Mouse (Mus musculus) heart, postnatal 0 days (tissue): Measurements from ENCODE around the gene Evc. TPM values are rescaled to one million over a fixed set of nuclear protein-coding genes. Genes with fewer than 3 reads are reported as not detected.
A peak's percentile ranks its signal among the peaks of the same experiment; 100 is the strongest.

ENCODE experiments used
- ATAC-seq: fragments of 200-750 bp; cut with Nextera tagmentation; 2 replicates; pipeline ENCODE4 v1.8.0; 2017; ENCODE audit warnings: low read depth, moderate number of reproducible peaks, moderate library complexity; ENCODE audit not compliant: insufficient read depth
- DNase-seq: peaks from one replicate; pipeline ENCODE4 v3.0.0-alpha.2; 2016; ENCODE audit warnings: low spot score
- H3K27ac ChIP-seq: fragments of 300-500 bp; sonication (generic); 2 replicates; pipeline ENCODE4 v1.5.1; 2014; ENCODE audit warnings: low read depth, mild to moderate bottlenecking
- H3K27me3 ChIP-seq: fragments of 300-500 bp; sonication (generic); 2 replicates; pipeline ENCODE4 v1.6.1; 2014; ENCODE audit warnings: low read length, mixed read lengths; ENCODE audit not compliant: control insufficient read depth, insufficient read depth
- H3K36me3 ChIP-seq: fragments of 300-500 bp; sonication (generic); replicated peaks from 2 replicates; pipeline ENCODE4 v1.6.1; 2014; ENCODE audit warnings: low read length, mixed read lengths; ENCODE audit not compliant: control insufficient read depth, insufficient read depth
- H3K4me1 ChIP-seq: fragments of 300-500 bp; sonication (generic); 2 replicates; pipeline ENCODE4 v1.6.1; 2014; ENCODE audit warnings: antibody characterized with exemption; ENCODE audit not compliant: control insufficient read depth, insufficient read depth
- H3K4me2 ChIP-seq: fragments of 300-500 bp; sonication (generic); 2 replicates; pipeline ENCODE4 v1.6.1; 2014; ENCODE audit warnings: low read depth, mild to moderate bottlenecking, low read length, moderate library complexity
- H3K4me3 ChIP-seq: fragments of 300-500 bp; sonication (generic); 2 replicates; pipeline ENCODE4 v1.5.1; 2014; ENCODE audit warnings: low read depth, low read length
- H3K9ac ChIP-seq: fragments of 300-500 bp; sonication (generic); replicated peaks from 2 replicates; pipeline ENCODE4 v1.6.1; 2014; ENCODE audit warnings: low read depth, low read length, mixed read lengths
- H3K9me3 ChIP-seq: fragments of 300-500 bp; sonication (generic); replicated peaks from 2 replicates; pipeline ENCODE4 v1.6.1; 2016; ENCODE audit warnings: low read length; ENCODE audit not compliant: control insufficient read depth
- CTCF ChIP-seq: IDR thresholded peaks from 2 replicates; pipeline ENCODE4 v1.5.1; 2016; ENCODE audit warnings: antibody characterized with exemption, control low read depth, low read depth
- EP300 ChIP-seq: IDR thresholded peaks from 2 replicates; pipeline ENCODE4 v1.6.1; 2016; ENCODE audit warnings: antibody characterized with exemption, low read depth
- WGBS: fragments of 180-500 bp; shearing (Covaris S2); extraction: QIAGEN DNeasy Blood & Tissue Kit; methylation state at CpG from one replicate; pipeline ENCODE4 v1.1.7; 2014; 5-methylcytosine and 5-hydroxymethylcytosine counted together
- polyA plus RNA-seq: library from polyadenylated mRNA; unstranded; fragments of >200 nt; fragmentation: Nextera tagmentation; extraction: Ambion mirVana; gene quantifications from 2 replicates; pipeline ENCODE4 v1.2.1, GENCODE M21; 2015
- total RNA-seq: library from RNA; depleted of rRNA; stranded (reverse); fragments of >200 nt; gene quantifications from 2 replicates; pipeline ENCODE4 v1.2.3, GENCODE M21; 2014; ENCODE audit warnings: low replicate concordance

The Evc gene
- total and polyA plus RNA-seq, 2 experiments from 2014 or later = 1.8 to 2.8 TPM

DNA sequence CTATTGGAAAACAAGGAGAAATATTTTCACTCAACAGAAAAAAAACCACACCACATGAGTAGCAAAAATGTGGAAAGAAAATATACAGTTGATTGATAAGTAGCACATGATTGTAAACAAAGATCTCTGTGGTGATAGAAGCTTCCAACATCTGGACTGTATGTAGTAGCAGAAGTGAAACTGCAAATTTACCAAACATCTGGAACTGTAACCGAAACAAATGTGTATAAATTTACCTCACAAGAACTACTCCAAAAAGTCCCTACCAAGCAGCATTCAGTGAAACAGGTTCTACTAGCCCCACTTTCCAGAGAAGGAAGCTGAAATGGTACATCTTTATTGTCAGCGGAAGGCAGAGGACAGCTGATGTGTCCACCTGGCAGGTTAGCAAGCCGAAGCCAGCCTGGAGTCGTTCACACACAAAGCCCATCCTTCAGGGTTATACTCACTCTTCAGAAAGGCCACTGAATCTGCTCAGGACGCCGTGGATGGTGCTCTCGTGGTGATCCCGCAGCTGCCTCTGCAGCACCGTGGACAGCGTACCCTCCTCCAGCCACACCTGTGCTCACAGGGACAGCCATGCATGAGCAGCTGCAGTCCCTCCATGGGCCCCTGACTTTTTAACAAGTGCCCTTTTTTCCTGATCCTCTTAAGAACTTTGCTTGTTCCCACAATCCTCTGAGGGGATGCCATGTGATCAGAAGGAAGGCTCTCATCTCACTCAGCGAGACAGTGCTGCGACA, 23.5 kb downstream of the Evc start:
- no peak for TF ChIP-seq CTCF
- no peak for TF ChIP-seq EP300
- no peak overlapping the region for H3K4me2 ChIP-seq
- H3K9ac ChIP-seq = no peak overlapping the region
- no peaks in the 10 kb centered on the region for H3K36me3 ChIP-seq
- no peak overlapping the region for H3K4me3 ChIP-seq
- DNase-seq (no peak), ATAC-seq (no peak)
- no peaks in the 10 kb centered on the region for H3K4me1 ChIP-seq
- no peak overlapping the region for H3K27ac ChIP-seq
- H3K9me3 ChIP-seq = peaks cover 15% of the 10 kb centered on the region
- H3K27me3 ChIP-seq = no peaks in the 10 kb centered on the region
- WGBS = 70% methylated on average over 12 of the region's 12 CpGs

GRCm38 (mm10) chr5:37310026-37310425, 26.7 kb downstream of the Evc start:
- TF ChIP-seq CTCF = no peak
- no peak for TF ChIP-seq EP300
- Histone ChIP-seq H3K36me3 (no peaks in the 10 kb centered on the region), H3K4me2 (no peak overlapping the region), H3K27ac (no peak overlapping the region), H3K9ac (no peak overlapping the region), H3K4me1 (no peaks in the 10 kb centered on the region), H3K27me3 (no peaks in the 10 kb centered on the region), H3K4me3 (no peak overlapping the region), H3K9me3 (peaks cover 3% of the 10 kb centered on the region; the same call in 1 of the 2 replicates)
- ATAC-seq (no peak), DNase-seq (no peak)
- 66% methylated on average over 9 of the region's 9 CpGs for WGBS

- no peaks in the 10 kb centered on the region for H3K4me1 ChIP-seq
- no peaks in the 10 kb centered on the region for H3K9me3 ChIP-seq
- no peaks in the 10 kb centered on the region for H3K27me3 ChIP-seq
- TF ChIP-seq EP300 (no peak), CTCF (peak; percentile 84)
- no peaks in the 10 kb centered on the region for H3K36me3 ChIP-seq
- ATAC-seq (no peak), DNase-seq (peak; percentile 24)
- no peak overlapping the region for H3K4me3 ChIP-seq
- no peak overlapping the region for H3K4me2 ChIP-seq
- H3K9ac ChIP-seq = no peak overlapping the region
- WGBS = 13% methylated on average over 7 of the region's 7 CpGs
- no peak overlapping the region for H3K27ac ChIP-seq
Measured at GRCm38 (mm10) chr5:37298370-37298769, 38.3 kb downstream of the Evc start.

DNA sequence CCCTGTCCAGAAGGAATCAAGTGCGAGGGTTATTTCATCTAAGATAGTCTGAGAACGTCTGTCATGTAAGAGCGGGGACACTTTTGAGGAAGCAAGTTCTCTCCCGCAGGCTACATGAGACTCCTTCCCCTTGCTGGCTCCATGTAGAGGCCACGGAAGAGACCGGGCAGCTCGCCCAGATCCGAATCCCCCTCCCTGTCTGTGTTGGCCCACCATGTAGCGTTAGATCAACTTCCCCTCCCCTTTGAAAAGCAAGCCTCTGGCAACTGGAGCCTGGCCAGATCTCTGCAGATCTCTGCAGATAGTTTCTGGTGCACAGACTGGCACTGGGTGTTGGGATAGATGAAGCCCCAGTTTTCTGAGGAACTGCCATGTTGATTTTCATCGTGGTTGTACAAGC, 40.0 kb downstream of the Evc start:
- ATAC-seq = no peak
- WGBS = 69% methylated on average over 10 of the region's 10 CpGs
- no peak for DNase-seq
- Histone ChIP-seq H3K9me3 (no peaks in the 10 kb centered on the region), H3K27ac (no peak overlapping the region), H3K36me3 (no peaks in the 10 kb centered on the region), H3K27me3 (no peaks in the 10 kb centered on the region), H3K4me3 (no peak overlapping the region), H3K4me2 (no peak overlapping the region), H3K9ac (no peak overlapping the region), H3K4me1 (no peaks in the 10 kb centered on the region)
- no peak for TF ChIP-seq EP300
- no peak for TF ChIP-seq CTCF

DNA sequence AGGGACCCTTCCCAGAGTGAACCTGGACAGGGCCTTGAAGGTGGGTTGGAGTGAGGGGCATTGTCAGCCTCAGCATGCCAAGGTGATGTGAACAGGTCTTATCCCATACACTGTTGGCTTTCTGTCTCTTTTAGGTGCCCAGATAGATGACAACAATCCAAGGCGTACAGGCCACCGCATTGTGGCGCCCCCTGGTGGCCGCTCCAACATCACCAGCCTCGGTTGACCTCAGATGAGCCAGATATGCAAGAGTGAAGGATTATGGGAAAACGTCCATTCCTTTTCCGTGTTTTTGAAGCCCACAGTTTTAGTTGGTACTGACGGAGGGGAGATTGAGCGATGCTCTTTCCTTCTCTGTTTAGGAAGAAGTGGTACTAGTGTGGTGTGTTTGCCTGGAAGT, 45.7 kb downstream of the Evc start:
- Histone ChIP-seq H3K27ac (no peak overlapping the region), H3K4me1 (no peaks in the 10 kb centered on the region), H3K36me3 (no peaks in the 10 kb centered on the region), H3K27me3 (no peaks in the 10 kb centered on the region), H3K9ac (no peak overlapping the region), H3K4me2 (no peak overlapping the region), H3K4me3 (no peak overlapping the region), H3K9me3 (no peaks in the 10 kb centered on the region)
- no peak for ATAC-seq
- TF ChIP-seq EP300 = no peak
- peak; percentile 17; the same call in 1 of the 2 replicates for TF ChIP-seq CTCF
- no peak for DNase-seq
- WGBS = 58% methylated on average over 9 of the region's 9 CpGs

DNA sequence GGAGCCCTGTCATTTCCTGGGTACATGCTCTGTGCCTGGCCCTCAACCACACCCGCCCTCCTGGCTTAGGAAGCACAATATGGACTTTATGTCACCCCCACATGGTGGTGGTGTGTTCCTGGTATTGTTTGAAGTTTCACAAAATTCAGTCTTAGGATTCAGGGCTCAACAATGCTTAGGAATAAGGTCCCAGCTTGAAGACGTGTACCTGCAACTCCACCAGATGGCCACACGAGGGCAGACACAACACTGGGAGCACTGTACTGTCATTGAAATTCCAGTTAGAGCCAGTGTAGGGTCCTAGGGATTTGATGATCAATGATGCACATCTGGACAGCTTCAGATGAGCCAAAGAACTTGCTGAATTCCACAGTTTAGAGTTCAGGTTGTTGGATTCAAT, 47.5 kb downstream of the Evc start:
- Histone ChIP-seq H3K4me3 (no peak overlapping the region), H3K4me2 (no peak overlapping the region), H3K36me3 (no peaks in the 10 kb centered on the region), H3K27ac (no peak overlapping the region), H3K9me3 (no peaks in the 10 kb centered on the region), H3K9ac (no peak overlapping the region), H3K4me1 (no peaks in the 10 kb centered on the region), H3K27me3 (no peaks in the 10 kb centered on the region)
- ATAC-seq (no peak), DNase-seq (peak; percentile 19)
- 11% methylated on average over 3 of the region's 3 CpGs for WGBS
- TF ChIP-seq CTCF (peak; percentile 73), EP300 (no peak)
